In genomic region chr8:87774966-87775365, GRCm38 (mm10) we compare ENCODE assay signal across 25 mouse cellular contexts.
DNase-seq lines count a peak whose midpoint lies in the region; ATAC-seq and TF ChIP-seq lines count a peak whose summit lies in the region.
"Had no signal": no experiment of that assay in that cellular context is flagged by ENCODE, and none has a peak within 500 bp of the region (broad histone marks: within the 10 kb centered on the region; RNA-seq: fewer than 3 reads in every experiment).

No protein-coding gene starts in this region.

- H3K36me3 ChIP-seq in CH12.LX (replicated peaks in 1 of 2; ENCODE audit: control insufficient read depth in 1 of 2, insufficient read depth in 1 of 2, low read length in 1 of 2): no peaks in the 10 kb centered on the region
- H3K36me3 ChIP-seq: G1E; intestine, embryonic 15.5 days had no signal

- no peak overlapping the region for H3K9ac ChIP-seq in CH12.LX (ENCODE audit: insufficient read depth, low read depth)
- H3K9ac ChIP-seq: embryonic facial prominence, embryonic 12.5 days; embryonic facial prominence, embryonic 15.5 days; forebrain, postnatal 0 days; hindbrain, embryonic 13.5 days; intestine, embryonic 15.5 days; kidney, embryonic 15.5 days had no signal

- TF ChIP-seq CTCF in CH12.LX (conservative IDR thresholded peaks at IDR 0.05 in 1 of 2, IDR thresholded peaks at IDR 0.05 in 1 of 2; ENCODE audit: low read depth in 2 of 2, low read length in 2 of 2): no peak

- H3K27ac ChIP-seq in CH12.LX (ENCODE audit: insufficient read depth, low read depth): no peak overlapping the region
- H3K27ac ChIP-seq: embryonic facial prominence, embryonic 12.5 days; embryonic facial prominence, embryonic 15.5 days; hindbrain, embryonic 10.5 days; hindbrain, embryonic 13.5 days; intestine, embryonic 15.5 days; kidney, embryonic 15.5 days had no signal

- no peak overlapping the region for H3K4me3 ChIP-seq in CH12.LX (replicated peaks in 1 of 3; ENCODE audit: low read depth in 2 of 3, low read length in 2 of 3, poor library complexity in 1 of 3)
- H3K4me3 ChIP-seq: embryonic facial prominence, embryonic 12.5 days; embryonic facial prominence, embryonic 15.5 days; hindbrain, embryonic 10.5 days; hindbrain, embryonic 13.5 days; intestine, embryonic 15.5 days; kidney, embryonic 15.5 days had no signal

- H3K4me2 ChIP-seq in CH12.LX (ENCODE audit: insufficient read depth, low read depth, poor library complexity, severe bottlenecking): no peak overlapping the region
- H3K4me2 ChIP-seq: embryonic facial prominence, embryonic 12.5 days; embryonic facial prominence, embryonic 15.5 days; heart, embryonic 11.5 days; hindbrain, embryonic 13.5 days; intestine, embryonic 15.5 days; kidney, embryonic 15.5 days had no signal

- in situ Hi-C loops in CH12.LX (cut with MboI; ENCODE audit: low pct_ligation_motif_present, low pct_unique_long_range_greater_than_20kb, low sequenced_read_pairs): no loop called here

- no peaks in the 10 kb centered on the region for H3K79me2 ChIP-seq in CH12.LX (replicated peaks; ENCODE audit: control insufficient read depth, extremely low read depth, insufficient read depth, poor library complexity, severe bottlenecking)

- no peak for TF ChIP-seq EP300 in CH12.LX (IDR thresholded peaks at IDR 0.05; ENCODE audit: low read length)

- no peaks in the 10 kb centered on the region for H3K9me3 ChIP-seq in CH12.LX (replicated peaks; ENCODE audit: low read length)
- H3K9me3 ChIP-seq: embryonic facial prominence, embryonic 12.5 days; embryonic facial prominence, embryonic 15.5 days; hindbrain, embryonic 10.5 days; hindbrain, embryonic 13.5 days; intestine, embryonic 15.5 days; kidney, embryonic 15.5 days had no signal

- H3K27me3 ChIP-seq in CH12.LX (replicated peaks): no peaks in the 10 kb centered on the region
- H3K27me3 ChIP-seq: embryonic facial prominence, embryonic 12.5 days; embryonic facial prominence, embryonic 15.5 days; hindbrain, embryonic 13.5 days; intestine, embryonic 15.5 days; kidney, embryonic 15.5 days had no signal

- 0 out of 2 replicates have a peak, but pooled peaks have one; percentile 16 for ATAC-seq in cerebellum, adult (ENCODE audit: insufficient number of reproducible peaks, low FRiP score, low TSS enrichment)
- ATAC-seq: forebrain, embryonic 14.5 days; forebrain, postnatal 0 days; hindbrain, embryonic 16.5 days; intestine, embryonic 15.5 days; Patski had no signal

- dilution Hi-C loops in CH12.LX (cut with MboI; ENCODE audit: extremely low pct_ligation_motif_present, extremely low pct_unique_long_range_greater_than_20kb, low sequenced_read_pairs): no loop called here

- DNase-seq in cerebellum, postnatal 14 days: no peak
- DNase-seq in cerebellum, adult 9-10 months: peak; percentile 25
- DNase-seq in cerebellum, postnatal 4 days (ENCODE audit: low spot score in 2 of 2): no peak
- peak; percentile 61 for DNase-seq in 3T3-L1 (ENCODE audit: low read depth, low spot score)
- peak; percentile 22 for DNase-seq in CH12.LX (ENCODE audit: extremely low read depth)
- no peak for DNase-seq in left cerebral cortex, postnatal 4 days
- DNase-seq: adrenal gland, adult 8-10 months; cerebellum, adult 9-11 months; forebrain, postnatal 0 days; gastrocnemius, postnatal 10 days; gastrocnemius, postnatal 36 days; kidney, adult 11 months; kidney, adult 8-10 months had no signal

- intact Hi-C loops in left cerebral cortex, postnatal 4 days (cut with DNase I): no loop called here

- TF ChIP-seq RAD21 in CH12.LX (IDR thresholded peaks at IDR 0.05; ENCODE audit: low read depth, low read length): no peak

- peaks cover 16 to 42% of the 10 kb centered on the region in 2 experiments for H3K4me1 ChIP-seq in CH12.LX (ENCODE audit: control insufficient read depth in 1 of 2, insufficient read depth in 2 of 2)

- no peak for TF ChIP-seq POLR2A in CH12.LX (IDR thresholded peaks at IDR 0.05; ENCODE audit: low read depth, low read length)

TF ChIP-seq in CH12.LX, 34 proteins besides CTCF, POLR2A, EP300 and RAD21:
- TF ChIP-seq MAZ (IDR thresholded peaks at IDR 0.05; ENCODE audit: low read depth, low read length) (no peak), NRF1 (IDR thresholded peaks at IDR 0.05; ENCODE audit: low read depth, low read length) (no peak), E2F4 (IDR thresholded peaks at IDR 0.05; ENCODE audit: insufficient replicate concordance, low read depth, low read length) (no peak), SMC3 (IDR thresholded peaks at IDR 0.05; ENCODE audit: low read depth, low read length) (no peak), ZC3H11A (IDR thresholded peaks at IDR 0.05; ENCODE audit: low read depth, low read length) (no peak), JUN (IDR thresholded peaks at IDR 0.05; ENCODE audit: insufficient read depth, low read depth, low read length) (no peak), MYC (IDR thresholded peaks at IDR 0.05; ENCODE audit: low read depth, low read length) (no peak), KAT2A (IDR thresholded peaks at IDR 0.05; ENCODE audit: insufficient replicate concordance, low read length) (no peak), GABPA (IDR thresholded peaks at IDR 0.05; ENCODE audit: insufficient replicate concordance, low read depth, low read length) (no peak), TCF12 (IDR thresholded peaks at IDR 0.05; ENCODE audit: low read depth, low read length) (no peak), ETS1 (conservative IDR thresholded peaks at IDR 0.05; ENCODE audit: low read depth, low read length) (no peak), PAX5 (IDR thresholded peaks at IDR 0.05; ENCODE audit: low read length) (no peak), MEF2A (IDR thresholded peaks at IDR 0.05; ENCODE audit: borderline replicate concordance, low read depth, low read length) (no peak), ELF1 (IDR thresholded peaks at IDR 0.05; ENCODE audit: low read depth, low read length) (no peak), MAX (IDR thresholded peaks at IDR 0.05; ENCODE audit: low read length) (no peak)

Comparison
In these comparisons a context has a peak if more than half of its experiments do, and no peak if none do; other contexts are left out.
1. DNase-seq: peak in cerebellum, adult 9-10 months (single experiment), 3T3-L1 (single experiment) and CH12.LX (single experiment); none in cerebellum, postnatal 14 days (0 of 2), cerebellum, postnatal 4 days (0 of 2) and left cerebral cortex, postnatal 4 days (single experiment).